Mouse (Mus musculus): ENCODE measurements at regions not wholly inside any gene's neighbourhood (a gene's known extent, or its start where the extent isn't known, plus 50 kb on each side); places are given as distances from the start of the nearest gene placed in this dataset.
"Not testable (repeated sequence)": the region's sequence is repeated elsewhere in the genome, so short reads cannot be mapped to it uniquely, and the experiment has no call there.

DNA sequence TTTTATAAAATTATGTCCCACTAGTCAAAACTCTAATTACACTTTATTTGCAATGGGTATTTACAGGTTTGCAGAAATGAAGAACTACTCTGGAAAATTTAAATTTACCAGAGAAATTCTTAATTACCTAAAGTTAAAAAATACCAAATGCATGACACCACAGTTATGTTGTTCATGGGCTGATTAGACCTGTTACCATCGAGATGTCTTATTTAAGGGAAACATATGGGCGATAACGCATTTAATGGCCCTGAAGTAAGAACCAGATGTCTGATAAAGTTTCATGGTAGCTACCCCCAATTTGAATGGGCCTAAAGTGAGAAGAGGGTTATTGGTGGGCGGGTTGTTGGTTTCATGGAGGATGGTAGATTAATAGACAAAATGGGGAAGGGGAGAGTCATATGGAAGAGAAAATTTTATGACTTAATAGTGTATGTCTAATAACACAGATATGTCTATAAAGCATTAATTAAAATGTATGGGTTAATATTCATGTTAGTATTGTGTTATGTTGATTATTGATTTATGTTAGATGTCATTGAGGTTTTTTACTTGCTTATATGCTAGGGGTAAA is 299.0 kb downstream of the Gm8797 start:
- H3K4me3 ChIP-seq = no peak overlapping the region
- no peak overlapping the region for H3K27ac ChIP-seq
- H3K4me2 ChIP-seq = no peak overlapping the region
- H3K9ac ChIP-seq = no peak overlapping the region
- WGBS (ENCODE audit: insufficient replicate concordance) = 68% methylated on average over 4 of the region's 4 CpGs
- no peak for ATAC-seq
- no peaks in the 10 kb centered on the region for H3K9me3 ChIP-seq (replicated peaks)
- no peaks in the 10 kb centered on the region for H3K27me3 ChIP-seq (replicated peaks)
- H3K36me3 ChIP-seq = no peaks in the 10 kb centered on the region
- no peaks in the 10 kb centered on the region for H3K4me1 ChIP-seq

GRCm38 (mm10) chr3:6051901-6052300 is 301.3 kb downstream of the Gm8797 start:
- no peak overlapping the region for H3K4me2 ChIP-seq
- H3K27ac ChIP-seq = no peak overlapping the region
- ATAC-seq = no peak
- no peak overlapping the region for H3K4me3 ChIP-seq
- no peak overlapping the region for H3K9ac ChIP-seq
- WGBS (ENCODE audit: insufficient replicate concordance) = 50% methylated on average over 2 of the region's 2 CpGs
- H3K9me3 ChIP-seq (replicated peaks) = no peaks in the 10 kb centered on the region
- no peaks in the 10 kb centered on the region for H3K27me3 ChIP-seq (replicated peaks)
- no peaks in the 10 kb centered on the region for H3K4me1 ChIP-seq
- H3K36me3 ChIP-seq = no peaks in the 10 kb centered on the region

- no peak for ATAC-seq
- no peak overlapping the region for H3K27ac ChIP-seq
- H3K36me3 ChIP-seq = no peaks in the 10 kb centered on the region
- H3K9me3 ChIP-seq (replicated peaks) = no peaks in the 10 kb centered on the region
- H3K4me2 ChIP-seq = no peak overlapping the region
- H3K27me3 ChIP-seq (replicated peaks) = no peaks in the 10 kb centered on the region
- H3K4me3 ChIP-seq = no peak overlapping the region
- no peaks in the 10 kb centered on the region for H3K4me1 ChIP-seq
- WGBS (ENCODE audit: insufficient replicate concordance) = 52% methylated on average over 1 of the region's 1 CpGs
- H3K9ac ChIP-seq = no peak overlapping the region
These were observed 333.2 kb downstream of the Gm8797 start for GRCm38 (mm10) chr3:6083855-6084254.

GRCm38 (mm10) chr3:6087267-6087666 is 336.7 kb downstream of the Gm8797 start:
- Histone ChIP-seq H3K4me3 (no peak overlapping the region), H3K27ac (no peak overlapping the region), H3K9ac (no peak overlapping the region), H3K36me3 (no peaks in the 10 kb centered on the region), H3K4me2 (no peak overlapping the region), H3K27me3 (replicated peaks) (no peaks in the 10 kb centered on the region), H3K9me3 (replicated peaks) (no peaks in the 10 kb centered on the region), H3K4me1 (no peaks in the 10 kb centered on the region)
- no peak for ATAC-seq
- WGBS (ENCODE audit: insufficient replicate concordance) = 52% methylated on average over 9 of the region's 9 CpGs

DNA sequence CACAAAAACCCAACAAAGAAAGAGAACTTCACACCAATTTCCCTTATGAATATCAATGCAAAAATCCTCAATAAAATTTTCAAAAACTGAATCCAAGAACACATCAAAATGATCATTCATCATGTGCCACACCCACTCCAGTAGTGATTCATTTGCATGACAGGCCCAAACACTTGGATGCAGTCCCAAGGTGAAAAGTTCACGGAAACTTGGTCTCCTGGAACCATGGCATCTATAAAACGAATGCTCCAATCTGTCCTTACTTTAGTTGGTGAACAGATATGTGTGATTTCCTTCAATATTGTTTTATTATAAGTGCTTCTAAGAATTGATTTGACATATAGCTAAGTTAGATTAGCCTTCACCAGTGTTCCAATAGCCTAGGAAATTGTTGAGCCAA is 343.3 kb downstream of the Gm8797 start:
- H3K27ac ChIP-seq = no peak overlapping the region
- no peaks in the 10 kb centered on the region for H3K4me1 ChIP-seq
- no peak overlapping the region for H3K4me3 ChIP-seq
- WGBS (ENCODE audit: insufficient replicate concordance) = 51% methylated on average over 2 of the region's 2 CpGs
- no peaks in the 10 kb centered on the region for H3K36me3 ChIP-seq
- ATAC-seq = no peak
- no peak overlapping the region for H3K4me2 ChIP-seq
- H3K27me3 ChIP-seq (replicated peaks) = no peaks in the 10 kb centered on the region
- no peak overlapping the region for H3K9ac ChIP-seq
- no peaks in the 10 kb centered on the region for H3K9me3 ChIP-seq (replicated peaks)

GRCm38 (mm10) chr3:6094410-6094809 is 343.8 kb downstream of the Gm8797 start:
- ATAC-seq; H3K27ac ChIP-seq; H3K27me3 ChIP-seq (replicated peaks); H3K9ac ChIP-seq; H3K9me3 ChIP-seq (replicated peaks); H3K4me3 ChIP-seq; H3K36me3 ChIP-seq; H3K4me2 ChIP-seq; H3K4me1 ChIP-seq: not testable (repeated sequence)

GRCm38 (mm10) chr3:6100863-6101262 is 350.3 kb downstream of the Gm8797 start:
- H3K4me1 ChIP-seq = no peaks in the 10 kb centered on the region
- no peak overlapping the region for H3K9ac ChIP-seq
- no peak overlapping the region for H3K27ac ChIP-seq
- H3K4me2 ChIP-seq = no peak overlapping the region
- H3K4me3 ChIP-seq = no peak overlapping the region
- no peaks in the 10 kb centered on the region for H3K9me3 ChIP-seq (replicated peaks)
- no peaks in the 10 kb centered on the region for H3K27me3 ChIP-seq (replicated peaks)
- no peaks in the 10 kb centered on the region for H3K36me3 ChIP-seq
- ATAC-seq = no peak
- 60% methylated on average over 4 of the region's 4 CpGs for WGBS (ENCODE audit: insufficient replicate concordance)

DNA sequence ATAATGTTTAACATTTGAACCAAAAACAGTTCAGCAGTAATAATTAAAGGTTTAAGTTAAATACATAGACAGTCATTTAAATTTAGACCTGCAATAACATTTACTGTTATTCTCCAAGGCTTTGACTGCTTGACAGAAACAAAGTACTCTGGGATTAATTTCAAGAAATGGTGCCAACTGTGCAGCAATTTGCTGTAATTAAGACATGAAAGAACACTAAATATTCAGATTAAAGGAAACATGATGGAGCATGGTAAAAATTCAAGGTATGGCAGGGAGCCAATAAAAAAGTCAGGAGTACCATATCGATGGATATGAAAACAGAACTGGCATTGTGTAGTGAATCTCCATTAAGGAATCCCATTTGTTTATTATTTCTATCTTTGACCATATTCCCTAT is 352.3 kb downstream of the Gm8797 start:
- ATAC-seq = no peak
- WGBS (ENCODE audit: insufficient replicate concordance) = 72% methylated on average over 1 of the region's 1 CpGs

GRCm38 (mm10) chr3:6106659-6107058 is 356.1 kb downstream of the Gm8797 start:
- Histone ChIP-seq H3K9ac (no peak overlapping the region), H3K4me2 (no peak overlapping the region), H3K9me3 (replicated peaks) (no peaks in the 10 kb centered on the region), H3K36me3 (no peaks in the 10 kb centered on the region), H3K4me3 (no peak overlapping the region), H3K4me1 (no peaks in the 10 kb centered on the region), H3K27me3 (replicated peaks) (no peaks in the 10 kb centered on the region), H3K27ac (no peak overlapping the region)
- ATAC-seq = no peak
- WGBS (ENCODE audit: insufficient replicate concordance) = 7% methylated on average over 2 of the region's 2 CpGs

More for the DNA sequence above, 352.3 kb downstream of the Gm8797 start:
- H3K4me1 ChIP-seq = no peaks in the 10 kb centered on the region
- no peaks in the 10 kb centered on the region for H3K27me3 ChIP-seq (replicated peaks)
- no peak overlapping the region for H3K27ac ChIP-seq
- no peak overlapping the region for H3K4me3 ChIP-seq
- H3K9me3 ChIP-seq (replicated peaks) = no peaks in the 10 kb centered on the region
- H3K4me2 ChIP-seq = no peak overlapping the region
- no peaks in the 10 kb centered on the region for H3K36me3 ChIP-seq
- no peak overlapping the region for H3K9ac ChIP-seq

DNA sequence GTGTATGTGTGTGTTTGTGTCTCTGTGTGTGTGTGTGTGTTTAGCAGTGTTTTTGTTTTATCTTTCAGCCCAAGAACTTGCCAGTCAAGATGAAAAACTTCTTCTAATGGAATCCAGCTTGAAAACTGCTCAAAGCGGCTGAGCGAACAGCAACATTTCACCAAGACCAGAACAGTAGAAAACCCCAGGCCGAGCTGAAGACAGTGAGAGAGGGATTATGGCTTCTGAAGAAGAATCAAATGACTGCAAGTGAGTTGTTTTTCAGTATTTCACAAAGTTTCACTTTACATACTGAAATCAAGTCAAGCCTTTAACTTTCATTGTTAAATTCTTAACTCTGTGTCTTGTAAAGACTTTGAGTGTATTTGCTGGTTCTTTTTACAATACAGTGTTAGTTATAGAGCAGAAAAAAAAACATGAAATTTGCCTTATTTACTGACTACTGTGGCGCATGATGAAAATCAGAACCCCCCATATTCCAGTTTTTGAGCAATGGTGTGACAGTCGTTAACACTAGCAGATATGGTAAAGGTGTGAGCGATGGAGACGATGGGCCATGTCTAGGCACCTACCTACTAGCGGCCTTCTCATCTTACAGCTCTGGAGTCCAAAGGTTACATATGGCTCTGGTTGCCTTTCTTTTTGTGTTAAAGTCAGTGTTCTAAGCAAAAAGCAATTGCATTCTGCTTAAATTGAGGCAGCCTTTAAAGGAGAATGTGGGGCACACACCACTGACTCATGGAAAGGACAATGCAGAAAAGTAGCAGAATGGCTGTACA is 357.0 kb downstream of the Gm8797 start:
- Histone ChIP-seq H3K36me3 (no peaks in the 10 kb centered on the region), H3K27ac (no peak overlapping the region), H3K4me2 (no peak overlapping the region), H3K4me1 (no peaks in the 10 kb centered on the region), H3K4me3 (no peak overlapping the region), H3K27me3 (replicated peaks) (no peaks in the 10 kb centered on the region), H3K9me3 (replicated peaks) (no peaks in the 10 kb centered on the region), H3K9ac (no peak overlapping the region)
- no peak for ATAC-seq
- 73% methylated on average over 8 of the region's 8 CpGs for WGBS (ENCODE audit: insufficient replicate concordance)

GRCm38 (mm10) chr3:6118721-6119120 is 368.1 kb downstream of the Gm8797 start:
- ATAC-seq = no peak
- Histone ChIP-seq H3K4me3 (no peak overlapping the region), H3K27me3 (replicated peaks) (no peaks in the 10 kb centered on the region), H3K9me3 (replicated peaks) (no peaks in the 10 kb centered on the region), H3K4me1 (no peaks in the 10 kb centered on the region), H3K36me3 (no peaks in the 10 kb centered on the region), H3K27ac (no peak overlapping the region), H3K4me2 (no peak overlapping the region), H3K9ac (no peak overlapping the region)
- WGBS (ENCODE audit: insufficient replicate concordance) = 54% methylated on average over 1 of the region's 1 CpGs

- H3K4me2 ChIP-seq; H3K4me1 ChIP-seq; ATAC-seq; H3K27me3 ChIP-seq (replicated peaks); H3K9me3 ChIP-seq (replicated peaks); H3K36me3 ChIP-seq; H3K27ac ChIP-seq; H3K9ac ChIP-seq; H3K4me3 ChIP-seq: not testable (repeated sequence)
- 57% methylated on average over 9 of the region's 9 CpGs for WGBS (ENCODE audit: insufficient replicate concordance)
These were observed 385.1 kb downstream of the Gm8797 start for GRCm38 (mm10) chr3:6135754-6136153.

DNA sequence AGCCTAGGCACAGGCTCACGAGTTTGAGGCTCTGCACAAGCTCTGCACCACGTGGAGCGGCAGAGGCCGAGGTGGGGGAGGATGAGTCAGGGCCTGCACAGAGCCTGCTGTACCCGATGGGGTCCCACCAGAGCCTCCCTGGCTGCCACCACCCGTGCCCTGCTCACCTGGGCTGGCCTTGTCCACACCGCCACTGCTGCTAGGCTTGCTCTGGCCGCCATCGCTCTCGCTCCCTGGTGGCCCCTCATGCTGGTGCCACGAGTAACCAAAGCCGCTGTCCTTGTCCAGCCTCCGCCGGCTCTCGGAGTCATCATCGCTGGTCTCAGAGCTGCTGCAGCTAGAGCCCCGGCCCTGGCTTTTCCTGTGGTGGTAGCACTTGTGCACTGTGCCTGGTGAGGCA is 386.8 kb downstream of the Gm8797 start:
- no peaks in the 10 kb centered on the region for H3K9me3 ChIP-seq (replicated peaks)
- H3K9ac ChIP-seq = no peak overlapping the region
- H3K27me3 ChIP-seq (replicated peaks) = no peaks in the 10 kb centered on the region
- H3K36me3 ChIP-seq = no peaks in the 10 kb centered on the region
- WGBS (ENCODE audit: insufficient replicate concordance) = 75% methylated on average over 17 of the region's 17 CpGs
- ATAC-seq = no peak
- no peaks in the 10 kb centered on the region for H3K4me1 ChIP-seq
- H3K4me3 ChIP-seq = no peak overlapping the region
- no peak overlapping the region for H3K4me2 ChIP-seq
- H3K27ac ChIP-seq = no peak overlapping the region
